Mouse (Mus musculus) adrenal gland, postnatal 0 days (tissue): ENCODE data around the gene Cmah. TPM values are rescaled to one million over a fixed set of nuclear protein-coding genes. Genes with fewer than 3 reads are reported as not detected.

Experiments
- polyA plus RNA-seq: library from polyadenylated mRNA; unstranded; fragments of >200 nt; fragmentation: Nextera tagmentation; extraction: Ambion mirVana; gene quantifications from 2 replicates; pipeline ENCODE4 v1.2.1, GENCODE M21; 2015

Gene Cmah
- 0.63 and 0.91 TPM in 2 replicates for polyA plus RNA-seq

DNA sequence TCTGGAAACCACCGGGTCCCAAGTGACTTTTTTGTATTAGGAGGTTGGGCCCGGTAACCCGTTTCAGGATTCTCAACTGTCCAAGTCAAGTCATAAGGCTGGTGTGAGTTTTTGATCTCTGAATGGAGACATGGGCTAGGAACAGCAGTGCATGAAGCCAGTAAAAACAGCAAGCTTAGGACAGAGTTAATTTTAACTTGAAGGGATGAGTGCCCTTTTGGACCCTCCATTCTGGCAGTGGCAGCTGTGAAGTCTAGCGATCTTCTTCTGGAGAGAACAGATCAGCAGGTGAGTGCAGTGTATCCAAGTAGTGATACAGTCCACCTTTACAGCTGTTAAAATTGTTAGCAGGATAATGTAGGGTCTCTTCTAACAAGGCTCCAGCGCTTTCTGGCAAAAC lies at the start of gene Cmah:
Cmah (plus strand) TSS at position 204 of the 400 bp plus-strand sequence.

GRCm38 (mm10) chr13:24280439-24281431 lies 46.5 kb upstream of the Cmah start, which contains the start of gene Carmil1:
Gene Carmil1 (minus strand): TSS chr13:24280795.

Other genes with a start within 250 kb of the Cmah start
- 13.4 and 34.6 TPM in 2 replicates for gene Carmil1, start 46.6 kb upstream of the Cmah start, polyA plus RNA-seq